Mouse (Mus musculus) spleen, adult 2 months (tissue): ENCODE measurements around the gene Fam129a. TPM values are rescaled to one million over a fixed set of nuclear protein-coding genes. Genes with fewer than 3 reads are reported as not detected.
A peak's percentile ranks its signal among the peaks of the same experiment; 100 is the strongest.

Source experiments
- DNase-seq, 2 experiments: peaks; one replicate each; pipeline versions ENCODE4 v3.0.0 to v3.0.0-alpha.2; 2012 to 2021; ENCODE audit warnings: low spot score in 2 of 2, low read depth in 1 of 2
- H3K27ac ChIP-seq: fragments of 200-500 bp; 2 replicates; pipeline ENCODE4 v1.5.1; 2012; ENCODE audit warnings: low read length, inconsistent platforms; ENCODE audit not compliant: insufficient read depth
- H3K27me3 ChIP-seq: fragments of 200-500 bp; 2 replicates; pipeline ENCODE4 v1.6.1; 2012; ENCODE audit warnings: mild to moderate bottlenecking, moderate library complexity, low read length, inconsistent platforms; ENCODE audit not compliant: control insufficient read depth, insufficient read depth
- H3K36me3 ChIP-seq: fragments of 200-500 bp; 2 replicates; pipeline ENCODE4 v1.6.1; 2012; ENCODE audit warnings: mild to moderate bottlenecking, low read length, inconsistent platforms; ENCODE audit not compliant: control insufficient read depth, insufficient read depth
- H3K4me1 ChIP-seq: fragments of 200-500 bp; 2 replicates; pipeline ENCODE4 v1.6.1; 2011; ENCODE audit warnings: inconsistent platforms; ENCODE audit not compliant: control insufficient read depth, insufficient read depth, insufficient read length
- H3K4me3 ChIP-seq: fragments of 200-500 bp; 2 replicates; pipeline ENCODE4 v1.5.1; 2011; ENCODE audit warnings: mild to moderate bottlenecking, inconsistent platforms; ENCODE audit not compliant: insufficient read depth, insufficient read length; ENCODE audit errors: extremely low read depth
- CTCF ChIP-seq: fragments of 200-500 bp; IDR thresholded peaks from 2 replicates; pipeline ENCODE4 v1.5.1; 2011; ENCODE audit warnings: mild to moderate bottlenecking, inconsistent platforms; ENCODE audit not compliant: insufficient read depth, insufficient read length, insufficient replicate concordance; ENCODE audit errors: extremely low read depth
- POLR2A ChIP-seq: fragments of 200-500 bp; IDR thresholded peaks from 2 replicates; pipeline ENCODE4 v1.6.1; 2011; ENCODE audit warnings: low read depth, low read length, inconsistent platforms
- WGBS: fragments of 180-500 bp; shearing (Covaris S2); methylation state at CpG from one replicate; pipeline ENCODE4 v1.1.7; 2018; 5-methylcytosine and 5-hydroxymethylcytosine counted together
- polyA plus RNA-seq: library from polyadenylated mRNA; depleted of rRNA; stranded (reverse); fragments of >200 nt; gene quantifications from 2 replicates; pipeline ENCODE4 v1.2.3, GENCODE M21; 2012; rRNA removed

Gene Fam129a
- 4.9 and 6.0 TPM in 2 replicates for polyA plus RNA-seq

DNA sequence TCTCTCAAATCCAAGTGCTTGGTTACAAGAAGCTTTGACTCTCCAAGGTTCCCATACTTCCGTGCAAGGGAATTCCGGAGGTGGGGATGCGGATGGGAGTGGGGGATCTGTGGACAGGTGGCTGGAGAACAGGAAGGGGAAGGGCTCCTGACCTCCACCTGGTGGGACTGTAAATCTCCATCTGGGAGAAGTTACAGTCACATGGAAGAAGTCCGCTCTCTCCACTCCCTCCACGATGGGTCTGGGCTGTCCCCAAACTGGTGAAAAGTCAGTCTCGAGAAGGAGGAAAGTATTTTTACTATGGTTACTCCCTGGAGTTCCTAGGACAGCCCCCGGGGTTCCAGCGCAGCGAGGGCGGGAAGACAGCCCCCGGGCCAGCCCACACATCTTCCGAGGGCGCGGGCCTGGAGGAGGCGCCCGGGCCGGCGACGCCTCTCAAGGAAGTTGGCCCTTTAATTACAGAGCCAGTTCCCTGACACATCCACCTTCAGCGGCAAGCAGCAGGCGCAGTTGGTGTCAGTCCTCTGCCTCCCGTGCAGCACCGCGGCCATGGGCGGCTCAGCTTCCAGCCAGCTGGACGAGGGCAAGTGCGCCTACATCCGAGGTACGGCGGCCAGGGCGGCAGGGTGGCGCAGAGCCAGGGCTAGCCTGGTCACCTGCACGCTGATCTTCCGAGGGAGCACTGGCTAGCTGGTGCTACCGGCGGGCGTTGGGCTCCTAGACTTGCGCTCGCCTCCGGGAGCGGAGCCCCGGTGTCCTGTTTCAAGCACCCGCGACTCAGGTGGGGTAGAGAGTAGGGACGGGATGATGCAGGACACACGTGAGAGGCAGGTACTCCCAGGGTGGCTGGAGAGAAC, at the start of gene Fam129a:
TSS of gene Fam129a (plus strand) at position 206 of the 857 bp plus-strand sequence.
- no peak for TF ChIP-seq CTCF
- peak; percentile 56; the same call in 1 of the 2 replicates for TF ChIP-seq POLR2A
- Histone ChIP-seq H3K4me1 (peaks cover 3% of the 10 kb centered on the region), H3K27me3 (peaks cover 2% of the 10 kb centered on the region; the same call in 1 of the 2 replicates), H3K27ac (peak within 1 kb of the TSS; percentile 80), H3K4me3 (peak within 1 kb of the TSS; percentile 82), H3K36me3 (no peaks in the 10 kb centered on the region)
- peak in 1 of 2 experiments; percentile 16 for DNase-seq
- WGBS, result 8% methylated on average over 46 of the region's 46 CpGs

GRCm38 (mm10) chr1:151526701-151527100, 44.3 kb upstream of the Fam129a start:
- Histone ChIP-seq H3K27me3 (no peaks in the 10 kb centered on the region), H3K4me3 (no peak overlapping the region), H3K4me1 (no peaks in the 10 kb centered on the region), H3K36me3 (no peaks in the 10 kb centered on the region), H3K27ac (no peak overlapping the region)
- 94% methylated on average over 3 of the region's 3 CpGs for WGBS
- DNase-seq, result no peak
- TF ChIP-seq POLR2A (no peak), CTCF (no peak)

DNA sequence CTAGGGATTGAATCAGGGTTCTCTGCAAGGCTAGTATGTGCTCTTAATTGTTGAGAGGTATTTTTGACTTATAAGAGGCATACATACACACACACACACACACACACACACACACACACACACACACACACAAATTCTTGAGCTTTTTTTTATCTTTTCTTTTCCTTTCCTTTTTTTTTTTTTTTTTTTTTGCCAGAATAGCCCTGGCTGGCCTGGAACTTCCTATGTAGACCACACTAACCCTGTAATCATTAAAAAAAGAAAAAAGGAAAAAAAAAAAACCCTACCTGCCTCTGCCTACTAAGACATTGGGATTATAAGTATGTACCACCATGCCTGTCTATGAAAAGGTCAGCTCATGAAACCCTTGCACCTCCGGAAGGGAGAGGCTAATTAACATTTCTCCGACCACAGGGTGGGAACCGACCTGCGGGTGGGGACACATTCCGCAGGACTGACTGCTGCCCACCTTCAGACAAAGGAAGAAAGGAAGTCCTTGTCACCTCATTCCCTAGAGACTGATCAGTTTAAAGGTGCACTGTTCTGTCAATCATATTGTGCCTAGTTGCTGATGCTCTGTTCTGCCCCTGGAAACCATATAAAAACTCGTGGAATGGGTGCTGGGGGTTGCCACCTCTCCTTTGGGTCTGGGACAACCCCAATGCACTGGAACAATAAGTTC, 27.0 kb upstream of the Fam129a start:
- no peaks in the 10 kb centered on the region for H3K27me3 ChIP-seq
- no peak overlapping the region for H3K4me3 ChIP-seq
- TF ChIP-seq POLR2A, result no peak
- TF ChIP-seq CTCF, result no peak
- no peak overlapping the region for H3K27ac ChIP-seq
- WGBS, result 90% methylated on average over 6 of the region's 6 CpGs
- no peak for DNase-seq
- H3K4me1 ChIP-seq, result no peaks in the 10 kb centered on the region
- no peaks in the 10 kb centered on the region for H3K36me3 ChIP-seq

GRCm38 (mm10) chr1:151544581-151544980, 26.4 kb upstream of the Fam129a start:
- H3K4me3 ChIP-seq, result no peak overlapping the region
- H3K36me3 ChIP-seq, result no peaks in the 10 kb centered on the region
- no peak for TF ChIP-seq POLR2A
- TF ChIP-seq CTCF, result no peak
- H3K27ac ChIP-seq, result no peak overlapping the region
- H3K4me1 ChIP-seq, result no peaks in the 10 kb centered on the region
- H3K27me3 ChIP-seq, result no peaks in the 10 kb centered on the region
- 90% methylated on average over 3 of the region's 3 CpGs for WGBS
- DNase-seq, result no peak

GRCm38 (mm10) chr1:151545571-151545970, 25.4 kb upstream of the Fam129a start:
- Histone ChIP-seq H3K4me3 (no peak overlapping the region), H3K27ac (no peak overlapping the region), H3K36me3 (no peaks in the 10 kb centered on the region), H3K27me3 (no peaks in the 10 kb centered on the region), H3K4me1 (no peaks in the 10 kb centered on the region)
- TF ChIP-seq CTCF (no peak), POLR2A (no peak)
- WGBS, result 87% methylated on average over 7 of the region's 7 CpGs
- DNase-seq, result no peak

- no peak for DNase-seq
- no peak for TF ChIP-seq CTCF
- no peak for TF ChIP-seq POLR2A
- peaks cover 5% of the 10 kb centered on the region; the same call in 1 of the 2 replicates for H3K4me1 ChIP-seq
- WGBS, result 84% methylated on average over 8 of the region's 8 CpGs
- no peaks in the 10 kb centered on the region for H3K27me3 ChIP-seq
- no peak overlapping the region for H3K27ac ChIP-seq
- H3K36me3 ChIP-seq, result no peaks in the 10 kb centered on the region
- no peak overlapping the region for H3K4me3 ChIP-seq
Measured at GRCm38 (mm10) chr1:151548896-151549610, 21.9 kb upstream of the Fam129a start.
